ENCODE assay signal across 9 mouse cellular contexts in genomic region chr5:147726701-147727393, GRCm38 (mm10). TPM values are rescaled to one million over a fixed set of nuclear protein-coding genes. Genes with fewer than 3 reads are reported as not detected.
DNase-seq lines count a peak whose midpoint lies in the region; ATAC-seq and TF ChIP-seq lines count a peak whose summit lies in the region.
"Had no signal": no experiment of that assay in that cellular context is flagged by ENCODE, and none has a peak within 500 bp of the region (broad histone marks: within the 10 kb centered on the region; RNA-seq: fewer than 3 reads in every experiment).

No protein-coding gene starts in this region.

- no peak for TF ChIP-seq CTCF in heart, adult 2 months (IDR thresholded peaks at IDR 0.05)

- no peaks in the 10 kb centered on the region for H3K9me3 ChIP-seq in hindbrain, embryonic 12.5 days (replicated peaks)

- 0 out of 2 replicates have a peak, but pooled peaks cover 6% of the 10 kb centered on the region for H3K27me3 ChIP-seq in heart, adult 2 months (ENCODE audit: control insufficient read depth, insufficient read depth, low read length)
- H3K27me3 ChIP-seq in hindbrain, embryonic 12.5 days: peaks cover 82% of the 10 kb centered on the region

- no peak overlapping the region for H3K9ac ChIP-seq in heart, adult 2 months (ENCODE audit: low read depth, low read length)
- H3K9ac ChIP-seq in hindbrain, embryonic 12.5 days: no peak overlapping the region

- no peak for TF ChIP-seq EP300 in heart, adult 2 months (IDR thresholded peaks at IDR 0.05; ENCODE audit: insufficient read depth, low read depth, low read length)

- H3K27ac ChIP-seq in heart, adult 2 months: peak overlapping the region; percentile 78
- no peak overlapping the region for H3K27ac ChIP-seq in hindbrain, embryonic 12.5 days

- DNase-seq in heart, adult 2 months: peak; percentile 39 to 45
- no peak for DNase-seq in heart, postnatal 4 days
- DNase-seq in adrenal gland, postnatal 14 days: peak; percentile 54
- DNase-seq in cerebellum, postnatal 14 days: no peak
- no peak for DNase-seq in gastrocnemius, postnatal 4 days (ENCODE audit: low spot score in 2 of 2)
- DNase-seq in spleen, postnatal 4 days (ENCODE audit: low spot score in 2 of 2): no peak

- no peaks in the 10 kb centered on the region for H3K79me2 ChIP-seq in heart, adult 2 months (replicated peaks; ENCODE audit: control insufficient read depth, insufficient read depth, low read length)

- 0 out of 2 replicates have a peak overlapping the region, but pooled peaks have one; percentile 67 for H3K4me2 ChIP-seq in hindbrain, embryonic 12.5 days (replicated peaks)

- 15% methylated on average over 18 of the region's 18 CpGs for WGBS in heart, adult 2 months
- WGBS in hindbrain, embryonic 12.5 days: 4% methylated on average over 18 of the region's 18 CpGs

- TF ChIP-seq POLR2A in heart, adult 2 months (IDR thresholded peaks at IDR 0.05; ENCODE audit: insufficient read depth, low read depth, low read length): no peak

- H3K36me3 ChIP-seq in heart, adult 2 months (ENCODE audit: control insufficient read depth, insufficient read depth, low read length): no peaks in the 10 kb centered on the region
- H3K36me3 ChIP-seq in hindbrain, embryonic 12.5 days: no peaks in the 10 kb centered on the region
- H3K36me3 ChIP-seq: G1E had no signal

- H3K4me3 ChIP-seq in heart, adult 2 months: peak overlapping the region; percentile 71
- H3K4me3 ChIP-seq in hindbrain, embryonic 12.5 days: no peak overlapping the region

- H3K4me1 ChIP-seq in heart, adult 2 months (ENCODE audit: control insufficient read depth, insufficient read depth, low read length): peaks cover 2% of the 10 kb centered on the region
- H3K4me1 ChIP-seq in hindbrain, embryonic 12.5 days: peaks cover 20% of the 10 kb centered on the region

- no peak for ATAC-seq in hindbrain, embryonic 12.5 days (ENCODE audit: low FRiP score)
- ATAC-seq in megakaryocyte, adult 5-6 weeks (ENCODE audit: poor library complexity, severe bottlenecking): peak; percentile 65

- intact Hi-C loops in heart, adult 2 months (cut with DNase I): loop anchor here (1.0 to 5.0 kb wide), 4 partner anchors 24 to 147 kb away; no protein-coding TSS in a partner anchor

RNA-seq across cellular contexts. Expression of gene Flt1, which starts 1.0 kb away (rescaled TPM):
- 10 to 100 TPM; 82.1 to 88.3 TPM for total RNA-seq in heart, adult 2 months (2021)
- polyA plus RNA-seq in heart, adult 2 months (2012; rRNA removed): 20.5 and 30.6 TPM in 2 replicates
- total RNA-seq in heart, postnatal 4 days (2021): 10 to 100 TPM; 44.1 to 45.8 TPM
- 56.2 and 60.0 TPM in 2 replicates for total RNA-seq in adrenal gland, postnatal 14 days (2021)
- polyA plus RNA-seq in hindbrain, embryonic 12.5 days (2016; fragmentation: Nextera tagmentation; extraction: Ambion mirVana): 12.2 and 14.6 TPM in 2 replicates
- 2.1 and 2.3 TPM in 2 replicates for total RNA-seq in megakaryocyte, adult 5-6 weeks (2015)
- 2.9 and 5.3 TPM in 2 replicates for total RNA-seq in megakaryocyte, adult 5-6 weeks (2017)
- 10 to 100 TPM; 17.5 to 18.2 TPM for total RNA-seq in gastrocnemius, postnatal 4 days (2021)

Comparison
In these comparisons a context has a peak if more than half of its experiments do, and no peak if none do; other contexts are left out.
1. DNase-seq: peak in heart, adult 2 months (2 of 2) and adrenal gland, postnatal 14 days (single experiment); none in heart, postnatal 4 days (single experiment), cerebellum, postnatal 14 days (0 of 2), gastrocnemius, postnatal 4 days (0 of 2) and spleen, postnatal 4 days (0 of 2).